Mouse (Mus musculus): Measurements from ENCODE around the gene Abcc4.

DNA sequence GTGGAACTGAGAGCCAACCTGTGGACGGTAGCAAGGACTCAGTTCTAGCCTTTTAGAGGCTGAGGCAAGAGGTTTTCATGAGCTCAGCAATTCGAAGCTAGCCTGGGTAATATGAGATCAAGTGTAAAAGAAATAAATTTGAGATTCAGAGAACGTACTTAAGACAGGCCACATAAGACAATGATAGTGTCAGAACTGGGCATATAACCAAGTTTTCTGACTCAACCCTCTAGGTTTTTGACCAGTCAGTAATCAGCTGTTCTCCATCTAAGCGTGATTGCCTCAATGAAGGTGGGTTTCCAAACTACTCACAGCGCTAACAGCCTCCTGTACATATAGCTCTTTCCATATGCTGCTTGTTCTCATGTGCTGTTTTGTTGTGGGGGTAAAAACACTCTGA lies 27.1 kb upstream of the Abcc4 start:
- TF ChIP-seq CTCF (IDR thresholded peaks at IDR 0.05; ENCODE audit: low read depth): no peak
- TF ChIP-seq EP300 (IDR thresholded peaks at IDR 0.05; ENCODE audit: low read depth): no peak

Data from liver, postnatal 0 days (tissue).